Mouse (Mus musculus) erythroblast, embryonic 14.5 days (primary cell): ENCODE results near the gene Fam13c.

Experiments used
- GATA1 ChIP-seq: IDR thresholded peaks from 2 replicates; pipeline ENCODE4 v1.6.1; 2012; ENCODE audit warnings: low read length, inconsistent platforms, mixed read lengths
- TAL1 ChIP-seq: IDR thresholded peaks from 3 replicates; pipeline ENCODE4 v1.6.1; 2012; ENCODE audit warnings: low read length, inconsistent platforms, mixed read lengths

- no peak for TF ChIP-seq GATA1
- TF ChIP-seq TAL1 = no peak
These were observed 64.6 kb downstream of the Fam13c start for GRCm38 (mm10) chr10:70504871-70505270.
